12 mouse cellular contexts compared by ENCODE assay signal in the genomic region with DNA sequence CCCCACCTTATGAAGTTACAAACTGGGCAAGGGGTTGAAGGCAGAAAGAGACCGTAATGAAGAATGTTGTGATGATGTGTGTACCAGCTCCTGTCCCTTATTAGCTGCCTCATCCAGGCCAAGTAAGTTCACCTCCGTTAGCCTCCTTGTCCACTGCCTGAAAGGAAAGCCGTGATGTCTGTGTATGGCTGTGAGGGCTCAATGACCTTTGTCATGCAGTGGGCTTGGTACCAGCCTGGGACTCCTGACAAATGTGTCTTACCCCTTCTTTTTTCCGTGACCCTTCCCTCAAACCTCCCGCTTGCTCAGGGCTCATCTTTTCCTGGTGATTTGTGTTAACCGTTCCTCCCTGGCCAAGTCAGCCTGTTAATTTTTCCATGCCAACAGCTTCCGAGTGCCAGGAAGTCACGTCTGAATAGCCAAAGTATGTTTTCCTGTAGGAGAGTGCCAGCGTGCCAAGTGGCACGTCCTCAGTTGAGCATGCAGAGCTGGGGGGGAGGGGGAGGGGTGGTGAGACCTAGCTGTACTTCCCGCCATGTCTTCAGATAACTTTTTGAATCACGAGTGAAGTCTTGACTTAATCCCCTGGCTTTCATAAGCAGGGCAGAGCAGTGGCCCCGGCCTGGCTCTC.
DNase-seq lines count a peak whose midpoint lies in the region; ATAC-seq and TF ChIP-seq lines count a peak whose summit lies in the region.
"Had no signal": no experiment of that assay in that cellular context is flagged by ENCODE, and none has a peak within 500 bp of the region (broad histone marks: within the 10 kb centered on the region; RNA-seq: fewer than 3 reads in every experiment).

No protein-coding gene starts in this region.

- no peak overlapping the region for H3K4me3 ChIP-seq in hindbrain, postnatal 0 days (ENCODE audit: low read length)
- H3K4me3 ChIP-seq in hindbrain, embryonic 14.5 days (replicated peaks; ENCODE audit: low read length), result no peak overlapping the region
- no peak overlapping the region for H3K4me3 ChIP-seq in limb, embryonic 12.5 days (replicated peaks)
- H3K4me3 ChIP-seq: midbrain, embryonic 12.5 days had no signal

- no peak for TF ChIP-seq CTCF in hindbrain, postnatal 0 days (IDR thresholded peaks at IDR 0.05; ENCODE audit: low read depth)

- H3K9ac ChIP-seq in hindbrain, postnatal 0 days (replicated peaks; ENCODE audit: low read length), result no peak overlapping the region
- H3K9ac ChIP-seq in hindbrain, embryonic 14.5 days, result no peak overlapping the region
- H3K9ac ChIP-seq in limb, embryonic 12.5 days (replicated peaks), result no peak overlapping the region
- H3K9ac ChIP-seq: embryonic facial prominence, embryonic 15.5 days had no signal

- DNase-seq in hindbrain, postnatal 0 days (ENCODE audit: low spot score), result peak; percentile 57
- DNase-seq in hindbrain, embryonic 14.5 days (ENCODE audit: low spot score), result no peak
- peak; percentile 63 for DNase-seq in brain, adult 2 months (ENCODE audit: low read depth, low spot score)
- peak; percentile 30 to 56 for DNase-seq in cerebellum, postnatal 25 days
- no peak for DNase-seq in right cerebral cortex, postnatal 36 days (ENCODE audit: low spot score in 2 of 2)
- DNase-seq in embryo, embryonic 10 days (ENCODE audit: low spot score), result no peak
- DNase-seq in testis, postnatal 10 days (ENCODE audit: low spot score), result no peak
- DNase-seq: right cerebral cortex, postnatal 4 days had no signal

- no peak for ATAC-seq in hindbrain, postnatal 0 days
- no peak for ATAC-seq in hindbrain, embryonic 14.5 days (ENCODE audit: low FRiP score)
- no peak for ATAC-seq in limb, embryonic 12.5 days (ENCODE audit: insufficient number of reproducible peaks, insufficient read depth, low FRiP score, low TSS enrichment, low read depth)

- 47% methylated on average over 13 of the region's 13 CpGs for WGBS in hindbrain, postnatal 0 days
- WGBS in hindbrain, embryonic 14.5 days, result 64% methylated on average over 13 of the region's 13 CpGs
- 73% methylated on average over 13 of the region's 13 CpGs for WGBS in limb, embryonic 12.5 days

- H3K4me2 ChIP-seq in hindbrain, postnatal 0 days (ENCODE audit: low read depth, low read length), result no peak overlapping the region
- no peak overlapping the region for H3K4me2 ChIP-seq in hindbrain, embryonic 14.5 days (replicated peaks)
- H3K4me2 ChIP-seq in limb, embryonic 12.5 days, result no peak overlapping the region

- H3K9me3 ChIP-seq in hindbrain, postnatal 0 days (ENCODE audit: low read length), result no peaks in the 10 kb centered on the region
- no peaks in the 10 kb centered on the region for H3K9me3 ChIP-seq in hindbrain, embryonic 14.5 days (ENCODE audit: control insufficient read depth, low read length)
- H3K9me3 ChIP-seq in limb, embryonic 12.5 days, result no peaks in the 10 kb centered on the region
- H3K9me3 ChIP-seq: embryonic facial prominence, embryonic 15.5 days; midbrain, embryonic 12.5 days had no signal

- no peaks in the 10 kb centered on the region for H3K36me3 ChIP-seq in hindbrain, postnatal 0 days (ENCODE audit: insufficient read depth, low read length)
- H3K36me3 ChIP-seq in hindbrain, embryonic 14.5 days (replicated peaks; ENCODE audit: control insufficient read depth, insufficient read depth), result no peaks in the 10 kb centered on the region
- H3K36me3 ChIP-seq in limb, embryonic 12.5 days, result no peaks in the 10 kb centered on the region
- H3K36me3 ChIP-seq: embryonic facial prominence, embryonic 15.5 days; midbrain, embryonic 12.5 days had no signal

- H3K27ac ChIP-seq in hindbrain, postnatal 0 days, result no peak overlapping the region
- H3K27ac ChIP-seq in hindbrain, embryonic 14.5 days, result no peak overlapping the region
- peak overlapping the region; percentile 82; the same call in 1 of the 2 replicates for H3K27ac ChIP-seq in limb, embryonic 12.5 days
- H3K27ac ChIP-seq: left cerebral cortex, adult 2 months had no signal

- peaks cover 32% of the 10 kb centered on the region for H3K4me1 ChIP-seq in hindbrain, postnatal 0 days (ENCODE audit: insufficient read depth, low read length)
- peaks cover 32% of the 10 kb centered on the region for H3K4me1 ChIP-seq in hindbrain, embryonic 14.5 days (replicated peaks; ENCODE audit: control insufficient read depth, insufficient read depth, low read length)
- peaks cover 60% of the 10 kb centered on the region for H3K4me1 ChIP-seq in limb, embryonic 12.5 days (replicated peaks)

- H3K27me3 ChIP-seq in hindbrain, postnatal 0 days (ENCODE audit: insufficient read depth, low read length), result no peaks in the 10 kb centered on the region
- no peaks in the 10 kb centered on the region for H3K27me3 ChIP-seq in hindbrain, embryonic 14.5 days (ENCODE audit: control insufficient read depth, insufficient read depth, low read length)
- H3K27me3 ChIP-seq in limb, embryonic 12.5 days, result no peaks in the 10 kb centered on the region
- H3K27me3 ChIP-seq: embryonic facial prominence, embryonic 15.5 days; midbrain, embryonic 12.5 days had no signal

Comparison
In these comparisons a context has a peak if more than half of its experiments do, and no peak if none do; other contexts are left out.
1. DNase-seq: peak in hindbrain, postnatal 0 days (single experiment), brain, adult 2 months (single experiment) and cerebellum, postnatal 25 days (2 of 2); none in hindbrain, embryonic 14.5 days (single experiment), right cerebral cortex, postnatal 36 days (0 of 2), embryo, embryonic 10 days (single experiment) and testis, postnatal 10 days (single experiment).